18 mouse cellular contexts compared by ENCODE assay signal in genomic region chr2:33167060-33167459, GRCm38 (mm10).
"Had no signal": no experiment of that assay in that cellular context is flagged by ENCODE, and none has a peak within 500 bp of the region (broad histone marks: within the 10 kb centered on the region; RNA-seq: fewer than 3 reads in every experiment).

No protein-coding gene starts in this region.

- H3K4me3 ChIP-seq: midbrain, embryonic 10.5 days; midbrain, embryonic 12.5 days; myocyte; neural tube, embryonic 13.5 days; neural tube, embryonic 15.5 days had no signal

- H3K9me3 ChIP-seq: midbrain, embryonic 10.5 days; midbrain, embryonic 12.5 days; neural tube, embryonic 13.5 days; neural tube, embryonic 15.5 days had no signal

- H3K27me3 ChIP-seq: midbrain, embryonic 12.5 days; neural tube, embryonic 13.5 days; neural tube, embryonic 15.5 days had no signal

- ATAC-seq: midbrain, embryonic 16.5 days had no signal

- H3K27ac ChIP-seq: liver, embryonic 14.5 days; midbrain, embryonic 10.5 days; midbrain, embryonic 12.5 days; neural tube, embryonic 13.5 days; neural tube, embryonic 15.5 days had no signal

- DNase-seq: lung, adult 18-20 months; lung, embryonic 14.5 days; lung, postnatal 10 days; lung, postnatal 4 days; midbrain, embryonic 14.5 days; retina, postnatal 1 day; right cerebral cortex, adult 18-20 months; spleen, adult 18-20 months; thymus, adult 18-20 months; thymus, postnatal 14 days; thymus, postnatal 36 days had no signal
